In the genomic region with DNA sequence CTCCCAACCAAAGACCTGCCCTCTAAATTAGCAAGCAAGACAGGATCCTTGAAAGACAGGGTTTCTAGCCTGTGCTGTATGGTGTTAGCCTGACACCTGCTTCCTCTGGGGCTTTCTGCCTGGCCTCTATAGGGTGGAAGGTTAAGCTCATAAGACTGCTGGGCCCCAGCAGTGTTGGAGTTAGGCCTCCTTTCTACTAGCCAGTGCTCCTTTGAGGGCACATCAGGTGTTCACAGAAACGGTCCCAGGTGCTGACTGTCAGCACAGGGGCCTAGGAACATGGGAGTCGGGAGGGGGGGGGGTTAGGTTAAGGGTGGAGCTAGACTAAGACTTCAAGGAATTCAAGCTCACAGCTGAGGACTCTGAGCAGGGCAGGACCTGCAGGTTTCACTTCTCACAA, we compare ENCODE assay signal across 25 mouse cellular contexts. TPM values are rescaled to one million over a fixed set of nuclear protein-coding genes. Genes with fewer than 3 reads are reported as not detected.
DNase-seq lines count a peak whose midpoint lies in the region; ATAC-seq lines count a peak whose summit lies in the region.
"Had no signal": no experiment of that assay in that cellular context is flagged by ENCODE, and none has a peak within 500 bp of the region (broad histone marks: within the 10 kb centered on the region; RNA-seq: fewer than 3 reads in every experiment).

No protein-coding gene starts in this region.

- intact Hi-C loops in heart, postnatal 14 days (cut with DNase I): no loop called here

- WGBS in intestine, embryonic 16.5 days: 41% methylated on average over 2 of the region's 2 CpGs
- WGBS in hindbrain, embryonic 12.5 days: 66% methylated on average over 2 of the region's 2 CpGs

- H3K27ac ChIP-seq in intestine, embryonic 16.5 days (ENCODE audit: low read length): peak overlapping the region; percentile 80
- H3K27ac ChIP-seq in hindbrain, embryonic 12.5 days: no peak overlapping the region
- H3K27ac ChIP-seq: forebrain, embryonic 12.5 days; hindbrain, embryonic 10.5 days; limb, embryonic 12.5 days; liver, embryonic 15.5 days; midbrain, embryonic 13.5 days; stomach, embryonic 15.5 days had no signal

- H3K4me3 ChIP-seq in intestine, embryonic 16.5 days (ENCODE audit: low read length): no peak overlapping the region
- H3K4me3 ChIP-seq in hindbrain, embryonic 12.5 days: no peak overlapping the region
- H3K4me3 ChIP-seq: forebrain, embryonic 12.5 days; heart, embryonic 12.5 days; hindbrain, embryonic 10.5 days; limb, embryonic 12.5 days; liver, embryonic 15.5 days; midbrain, embryonic 13.5 days; stomach, embryonic 15.5 days had no signal

- no peaks in the 10 kb centered on the region for H3K9me3 ChIP-seq in intestine, embryonic 16.5 days (ENCODE audit: control insufficient read depth, low read length)
- no peaks in the 10 kb centered on the region for H3K9me3 ChIP-seq in hindbrain, embryonic 12.5 days (replicated peaks)
- H3K9me3 ChIP-seq: forebrain, embryonic 12.5 days; heart, embryonic 12.5 days; hindbrain, embryonic 10.5 days; limb, embryonic 12.5 days; liver, embryonic 15.5 days; midbrain, embryonic 13.5 days; stomach, embryonic 15.5 days had no signal

- DNase-seq in heart, adult 11 months: peak; percentile 58
- no peak for DNase-seq in heart, postnatal 14 days
- DNase-seq in A20 (ENCODE audit: low read depth, low spot score): peak; percentile 14
- DNase-seq in thymus, postnatal 14 days: peak; percentile 51
- DNase-seq: adrenal gland, postnatal 25 days; cerebellum, adult 18-20 months; cerebellum, postnatal 10 days; gastrocnemius, postnatal 14 days; heart, adult 18-20 months; heart, postnatal 10 days; kidney, adult 9 months; kidney, postnatal 10 days; layer of hippocampus, adult 9-11 months; lung, embryonic 14.5 days had no signal

- H3K4me1 ChIP-seq in intestine, embryonic 16.5 days (ENCODE audit: control insufficient read depth, insufficient read depth, low read length): peaks cover 9% of the 10 kb centered on the region; the same call in 1 of the 2 replicates
- H3K4me1 ChIP-seq in hindbrain, embryonic 12.5 days: no peaks in the 10 kb centered on the region
- H3K4me1 ChIP-seq: limb, embryonic 12.5 days; liver, embryonic 15.5 days had no signal

- H3K9ac ChIP-seq in intestine, embryonic 16.5 days (ENCODE audit: low read depth, low read length): no peak overlapping the region
- no peak overlapping the region for H3K9ac ChIP-seq in hindbrain, embryonic 12.5 days
- H3K9ac ChIP-seq: forebrain, embryonic 12.5 days; heart, embryonic 12.5 days; limb, embryonic 12.5 days; liver, embryonic 15.5 days; lung, embryonic 14.5 days; midbrain, embryonic 13.5 days; stomach, embryonic 15.5 days had no signal

- peak; percentile 75 for ATAC-seq in intestine, embryonic 16.5 days
- ATAC-seq in hindbrain, embryonic 12.5 days (ENCODE audit: low FRiP score): no peak
- no peak for ATAC-seq in erythroblast, adult 5-6 weeks (replicated peaks; ENCODE audit: low FRiP score, poor library complexity, severe bottlenecking)
- ATAC-seq: hindbrain, embryonic 16.5 days; midbrain, embryonic 13.5 days had no signal

- no peak overlapping the region for H3K4me2 ChIP-seq in intestine, embryonic 16.5 days (ENCODE audit: low read depth, low read length)
- no peak overlapping the region for H3K4me2 ChIP-seq in hindbrain, embryonic 12.5 days (replicated peaks)
- H3K4me2 ChIP-seq: forebrain, embryonic 12.5 days; heart, embryonic 12.5 days; limb, embryonic 12.5 days; liver, embryonic 15.5 days; lung, embryonic 14.5 days; midbrain, embryonic 13.5 days; stomach, embryonic 15.5 days had no signal

- H3K27me3 ChIP-seq in intestine, embryonic 16.5 days (replicated peaks; ENCODE audit: control insufficient read depth, insufficient read depth, low read length): no peaks in the 10 kb centered on the region
- H3K27me3 ChIP-seq in hindbrain, embryonic 12.5 days: no peaks in the 10 kb centered on the region
- H3K27me3 ChIP-seq: forebrain, embryonic 12.5 days; heart, embryonic 12.5 days; liver, embryonic 15.5 days; midbrain, embryonic 13.5 days; stomach, embryonic 15.5 days had no signal

- no peaks in the 10 kb centered on the region for H3K36me3 ChIP-seq in intestine, embryonic 16.5 days (ENCODE audit: control insufficient read depth, insufficient read depth, low read length)
- H3K36me3 ChIP-seq in hindbrain, embryonic 12.5 days: no peaks in the 10 kb centered on the region
- H3K36me3 ChIP-seq: forebrain, embryonic 12.5 days; heart, embryonic 12.5 days; hindbrain, embryonic 10.5 days; limb, embryonic 12.5 days; liver, embryonic 15.5 days; midbrain, embryonic 13.5 days; stomach, embryonic 15.5 days had no signal

RNA-seq across cellular contexts. Expression of a gene that starts 10.1 kb away (rescaled TPM):
- 1 to 10 TPM; 3.0 to 3.1 TPM for total RNA-seq in heart, postnatal 14 days (2021)
- 8.9 and 10.8 TPM in 2 replicates for polyA plus RNA-seq in intestine, embryonic 16.5 days (2015; fragmentation: Nextera tagmentation; extraction: Ambion mirVana)
- polyA plus RNA-seq in hindbrain, embryonic 12.5 days (2016; fragmentation: Nextera tagmentation; extraction: Ambion mirVana): 1.7 TPM in 2 replicates
- 2.1 and 2.5 TPM in 2 replicates for total RNA-seq in erythroblast, adult 5-6 weeks (2015; ENCODE audit: low replicate concordance)
- total RNA-seq in erythroblast, adult 5-6 weeks (2017; ENCODE audit: low replicate concordance): 1.7 and 1.8 TPM in 2 replicates

RNA-seq across cellular contexts. Expression of a gene that starts 37.4 kb away (rescaled TPM):
- total RNA-seq in heart, postnatal 14 days (2021): 1 to 10 TPM; 6.4 to 6.5 TPM
- polyA plus RNA-seq in intestine, embryonic 16.5 days (2015; fragmentation: Nextera tagmentation; extraction: Ambion mirVana): 7.8 and 9.0 TPM in 2 replicates
- polyA plus RNA-seq in hindbrain, embryonic 12.5 days (2016; fragmentation: Nextera tagmentation; extraction: Ambion mirVana): 12.7 and 14.1 TPM in 2 replicates
- 2.5 TPM in 1 of 2 replicates, not detected in the other for total RNA-seq in erythroblast, adult 5-6 weeks (2015; ENCODE audit: low replicate concordance)
- total RNA-seq in erythroblast, adult 5-6 weeks (2017; ENCODE audit: low replicate concordance): 0.42 and 0.68 TPM in 2 replicates

Comparison
In these comparisons a context has a peak if more than half of its experiments do, and no peak if none do; other contexts are left out.
1. DNase-seq: peak in heart, adult 11 months (single experiment), A20 (single experiment) and thymus, postnatal 14 days (single experiment); none in heart, postnatal 14 days (0 of 2).